Mouse (Mus musculus): ENCODE data around the gene Cdhr5. TPM values are rescaled to one million over a fixed set of nuclear protein-coding genes. Genes with fewer than 3 reads are reported as not detected.

Gene Cdhr5
- polyA plus RNA-seq, 1 experiment from 2014 or later: 0.20 TPM

DNA sequence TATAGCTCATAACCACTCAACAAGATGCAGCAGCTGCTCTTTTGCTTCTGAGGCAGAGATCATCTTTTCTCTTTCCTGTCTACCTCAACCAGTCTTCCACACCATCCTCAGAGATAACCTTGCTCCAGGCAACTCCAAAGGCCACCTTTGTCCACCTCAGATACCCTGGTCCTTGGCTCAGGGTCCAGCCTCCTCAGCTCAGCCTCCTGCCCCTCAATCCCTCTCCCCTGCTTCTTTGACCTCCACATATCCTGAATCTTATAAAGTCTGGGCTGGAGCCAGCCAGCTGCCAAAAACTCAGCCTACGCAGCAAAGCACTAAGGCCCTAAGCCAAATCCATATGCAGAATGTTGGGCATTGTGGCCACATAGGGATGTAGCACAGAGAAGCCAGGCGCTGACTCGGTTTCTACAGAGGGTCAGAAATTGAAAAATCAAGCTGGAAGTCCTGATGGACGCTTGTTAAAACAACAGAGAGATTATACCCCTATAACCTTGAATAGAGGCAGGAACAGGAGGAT is 53.8 kb downstream of the Cdhr5 start:
- ATAC-seq (ENCODE audit: insufficient number of reproducible peaks, low FRiP score, low TSS enrichment, low read depth) (no peak), DNase-seq (ENCODE audit: low spot score) (no peak)
- H3K9ac ChIP-seq (ENCODE audit: low read length): no peak overlapping the region
- no peaks in the 10 kb centered on the region for H3K9me3 ChIP-seq (ENCODE audit: control insufficient read depth, low read length)
- no peak overlapping the region for H3K4me3 ChIP-seq (ENCODE audit: low read depth, low read length)
- H3K27me3 ChIP-seq (ENCODE audit: control insufficient read depth, insufficient read depth, low read length): no peaks in the 10 kb centered on the region
- 88% methylated on average over 4 of the region's 4 CpGs for WGBS
- H3K4me2 ChIP-seq (ENCODE audit: low read depth, severe bottlenecking): no peak overlapping the region
- peaks cover 12% of the 10 kb centered on the region for H3K4me1 ChIP-seq (ENCODE audit: control insufficient read depth, insufficient read depth, low read length)
- peak overlapping the region; percentile 63; the same call in 1 of the 2 replicates for H3K27ac ChIP-seq (replicated peaks; ENCODE audit: low read depth, low read length)
- no peaks in the 10 kb centered on the region; the same call in 1 of the 2 replicates for H3K36me3 ChIP-seq (ENCODE audit: control insufficient read depth, insufficient read depth, low read length)

- H3K27me3 ChIP-seq (ENCODE audit: control insufficient read depth, insufficient read depth, low read length): no peaks in the 10 kb centered on the region
- H3K4me1 ChIP-seq (ENCODE audit: control insufficient read depth, insufficient read depth, low read length): peaks cover 12% of the 10 kb centered on the region
- peak overlapping the region; percentile 9 for H3K9ac ChIP-seq (ENCODE audit: low read length)
- peak overlapping the region; percentile 88 for H3K4me2 ChIP-seq (ENCODE audit: low read depth, severe bottlenecking)
- H3K27ac ChIP-seq (replicated peaks; ENCODE audit: low read depth, low read length): peak overlapping the region; percentile 63
- no peaks in the 10 kb centered on the region for H3K9me3 ChIP-seq (ENCODE audit: control insufficient read depth, low read length)
- H3K4me3 ChIP-seq (ENCODE audit: low read depth, low read length): peak overlapping the region; percentile 48
- ATAC-seq (ENCODE audit: insufficient number of reproducible peaks, low FRiP score, low TSS enrichment, low read depth) (no peak), DNase-seq (ENCODE audit: low spot score) (no peak)
- no peaks in the 10 kb centered on the region; the same call in 1 of the 2 replicates for H3K36me3 ChIP-seq (ENCODE audit: control insufficient read depth, insufficient read depth, low read length)
- WGBS: 12% methylated on average over 8 of the region's 8 CpGs
Observed at GRCm38 (mm10) chr7:141222126-141222467, 54.5 kb downstream of the Cdhr5 start.

DNA sequence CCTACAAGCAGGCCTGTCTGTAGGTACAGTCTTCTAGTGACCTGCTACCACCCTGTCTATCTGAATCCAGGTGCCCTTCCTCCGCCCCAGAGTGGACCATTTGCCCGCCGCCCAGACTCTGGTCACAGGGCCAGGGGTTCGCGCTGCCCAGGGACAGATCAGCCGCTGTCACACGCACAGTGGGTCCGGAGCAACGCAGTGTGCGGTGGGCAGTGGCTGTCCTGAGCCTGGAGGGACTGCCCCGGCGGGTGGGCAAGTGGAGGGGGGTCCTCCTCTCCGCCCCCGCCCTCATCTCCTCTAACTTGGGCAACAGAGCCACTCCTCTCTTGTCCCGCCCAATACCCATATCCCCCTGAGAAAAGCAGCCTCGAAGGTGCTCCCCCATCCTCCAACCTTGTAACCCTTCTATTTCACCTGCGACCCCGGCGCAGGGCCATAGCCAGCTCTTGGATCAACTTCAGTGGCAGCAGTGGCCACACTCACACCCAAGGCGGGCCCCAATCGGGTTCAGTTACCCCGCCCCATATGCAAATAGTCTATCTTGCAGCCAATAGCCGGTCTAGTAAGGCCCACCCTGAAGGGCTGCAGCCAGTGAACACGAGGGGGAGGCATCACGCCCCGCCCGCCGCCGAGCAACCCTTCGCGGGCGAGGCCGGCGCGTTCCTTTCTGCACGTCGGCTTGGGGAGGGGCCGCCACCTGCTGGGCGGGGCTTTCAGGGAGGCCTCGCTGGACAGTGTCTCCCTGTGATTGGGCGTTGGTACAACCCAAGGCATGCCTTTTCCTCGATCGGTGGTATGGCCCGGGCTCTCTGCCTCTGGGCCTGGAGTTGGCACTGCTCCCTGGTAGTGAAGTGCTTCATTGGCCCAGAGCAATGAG is 55.1 kb downstream of the Cdhr5 start:
- H3K9ac ChIP-seq (ENCODE audit: low read length): peak overlapping the region; percentile 56
- no peaks in the 10 kb centered on the region for H3K9me3 ChIP-seq (ENCODE audit: control insufficient read depth, low read length)
- peaks cover 12% of the 10 kb centered on the region for H3K4me1 ChIP-seq (ENCODE audit: control insufficient read depth, insufficient read depth, low read length)
- ATAC-seq (ENCODE audit: insufficient number of reproducible peaks, low FRiP score, low TSS enrichment, low read depth) (peak; percentile 97), DNase-seq (ENCODE audit: low spot score) (peak; percentile 99)
- peak overlapping the region; percentile 63 for H3K27ac ChIP-seq (replicated peaks; ENCODE audit: low read depth, low read length)
- peak overlapping the region; percentile 48 for H3K4me3 ChIP-seq (ENCODE audit: low read depth, low read length)
- peak overlapping the region; percentile 88 for H3K4me2 ChIP-seq (ENCODE audit: low read depth, severe bottlenecking)
- 3% methylated on average over 44 of the region's 44 CpGs for WGBS
- H3K27me3 ChIP-seq (ENCODE audit: control insufficient read depth, insufficient read depth, low read length): no peaks in the 10 kb centered on the region
- no peaks in the 10 kb centered on the region; the same call in 1 of the 2 replicates for H3K36me3 ChIP-seq (ENCODE audit: control insufficient read depth, insufficient read depth, low read length)

DNA sequence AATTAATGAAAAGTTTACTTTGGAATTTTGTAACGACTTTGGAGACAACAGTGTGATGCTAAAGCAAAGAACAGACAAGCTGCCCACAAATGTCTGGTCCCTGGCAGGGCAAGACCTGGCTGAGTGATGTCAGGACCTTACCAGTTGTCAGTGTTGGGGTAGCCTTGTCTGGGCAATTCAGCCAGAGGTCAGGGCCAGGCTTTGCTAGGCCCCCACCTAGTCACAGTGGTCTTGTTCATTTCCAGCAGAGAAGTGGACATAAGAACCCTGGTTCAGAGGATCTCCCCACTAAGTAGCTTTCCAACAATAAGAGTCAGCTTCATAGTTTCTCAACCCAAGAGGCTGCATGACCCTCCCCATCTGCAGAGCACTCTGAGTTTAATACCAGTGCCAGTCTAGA is 56.2 kb downstream of the Cdhr5 start:
- no peaks in the 10 kb centered on the region; the same call in 1 of the 2 replicates for H3K36me3 ChIP-seq (ENCODE audit: control insufficient read depth, insufficient read depth, low read length)
- DNase-seq (ENCODE audit: low spot score) (no peak), ATAC-seq (ENCODE audit: insufficient number of reproducible peaks, low FRiP score, low TSS enrichment, low read depth) (no peak)
- H3K4me1 ChIP-seq (ENCODE audit: control insufficient read depth, insufficient read depth, low read length): peaks cover 12% of the 10 kb centered on the region
- H3K27me3 ChIP-seq (ENCODE audit: control insufficient read depth, insufficient read depth, low read length): no peaks in the 10 kb centered on the region
- no peak overlapping the region; the same call in 1 of the 2 replicates for H3K4me3 ChIP-seq (ENCODE audit: low read depth, low read length)
- H3K9ac ChIP-seq (ENCODE audit: low read length): no peak overlapping the region
- 82% methylated on average over 1 of the region's 1 CpGs for WGBS
- H3K9me3 ChIP-seq (ENCODE audit: control insufficient read depth, low read length): no peaks in the 10 kb centered on the region
- H3K4me2 ChIP-seq (ENCODE audit: low read depth, severe bottlenecking): peak overlapping the region; percentile 88; the same call in 1 of the 2 replicates
- H3K27ac ChIP-seq (replicated peaks; ENCODE audit: low read depth, low read length): no peak overlapping the region

GRCm38 (mm10) chr7:141219558-141220099 is 57.0 kb downstream of the Cdhr5 start:
- no peak overlapping the region for H3K9ac ChIP-seq (ENCODE audit: low read length)
- H3K27ac ChIP-seq (replicated peaks; ENCODE audit: low read depth, low read length): no peak overlapping the region
- no peak overlapping the region for H3K4me3 ChIP-seq (ENCODE audit: low read depth, low read length)
- H3K36me3 ChIP-seq (ENCODE audit: control insufficient read depth, insufficient read depth, low read length): no peaks in the 10 kb centered on the region; the same call in 1 of the 2 replicates
- DNase-seq (ENCODE audit: low spot score) (no peak), ATAC-seq (ENCODE audit: insufficient number of reproducible peaks, low FRiP score, low TSS enrichment, low read depth) (no peak)
- H3K4me2 ChIP-seq (ENCODE audit: low read depth, severe bottlenecking): no peak overlapping the region
- peaks cover 16% of the 10 kb centered on the region for H3K4me1 ChIP-seq (ENCODE audit: control insufficient read depth, insufficient read depth, low read length)
- no peaks in the 10 kb centered on the region for H3K27me3 ChIP-seq (ENCODE audit: control insufficient read depth, insufficient read depth, low read length)
- WGBS: 95% methylated on average over 1 of the region's 1 CpGs
- H3K9me3 ChIP-seq (ENCODE audit: control insufficient read depth, low read length): no peaks in the 10 kb centered on the region

MicroRNA genes within 50 kb of the gene (microRNA counts, 519-probe panel; counts per million panel counts)
- microRNA mmu-miR-210: 3,695 counts per million, percentile 51 among the panel's probes with 10 or more counts

Small RNAs within 50 kb of the gene (microRNA-seq; reads per million reads assigned to microRNA genes)
- 385 reads per million, percentile 65 among the genes with 10 or more reads in this experiment for gene Mir210

Other genes starting within 250 kb of the Cdhr5 start
- not detected in 2 replicates for gene Gm17387, start 247.7 kb downstream of the Cdhr5 start, polyA plus RNA-seq (2014; fragmentation: Nextera tagmentation; extraction: Ambion mirVana)
- gene B4galnt4, start 215.7 kb downstream of the Cdhr5 start, polyA plus RNA-seq (2014; fragmentation: Nextera tagmentation; extraction: Ambion mirVana): 19.1 and 20.0 TPM in 2 replicates
- 3.3 and 3.9 TPM in 2 replicates for gene Pkp3, start 198.6 kb downstream of the Cdhr5 start, polyA plus RNA-seq (2014; fragmentation: Nextera tagmentation; extraction: Ambion mirVana)
- gene Sigirr, start 176.2 kb downstream of the Cdhr5 start, polyA plus RNA-seq (2014; fragmentation: Nextera tagmentation; extraction: Ambion mirVana): 1.9 and 2.8 TPM in 2 replicates
- gene Ano9, start 159.0 kb downstream of the Cdhr5 start, polyA plus RNA-seq (2014; fragmentation: Nextera tagmentation; extraction: Ambion mirVana): 0.76 and 0.85 TPM in 2 replicates
- 70.0 and 70.6 TPM in 2 replicates for gene Ptdss2, start 154.4 kb downstream of the Cdhr5 start, polyA plus RNA-seq (2014; fragmentation: Nextera tagmentation; extraction: Ambion mirVana)
- 82.9 and 88.3 TPM in 2 replicates for gene Rnh1, start 103.9 kb downstream of the Cdhr5 start, polyA plus RNA-seq (2014; fragmentation: Nextera tagmentation; extraction: Ambion mirVana)
- 98.7 and 99.1 TPM in 2 replicates for gene Hras, start 82.8 kb downstream of the Cdhr5 start, polyA plus RNA-seq (2014; fragmentation: Nextera tagmentation; extraction: Ambion mirVana)
- gene Lrrc56, start 82.6 kb downstream of the Cdhr5 start, polyA plus RNA-seq (2014; fragmentation: Nextera tagmentation; extraction: Ambion mirVana): 11.7 and 12.5 TPM in 2 replicates
- gene Lmntd2, start 62.7 kb downstream of the Cdhr5 start, polyA plus RNA-seq (2014; fragmentation: Nextera tagmentation; extraction: Ambion mirVana): 3.8 and 5.1 TPM in 2 replicates
- gene Rassf7, start 60.9 kb downstream of the Cdhr5 start, polyA plus RNA-seq (2014; fragmentation: Nextera tagmentation; extraction: Ambion mirVana): 32.5 and 38.8 TPM in 2 replicates
- gene Phrf1, start 48.0 kb downstream of the Cdhr5 start, polyA plus RNA-seq (2014; fragmentation: Nextera tagmentation; extraction: Ambion mirVana): 83.4 and 93.5 TPM in 2 replicates
- 0.59 and 0.79 TPM in 2 replicates for gene Irf7, start 10.3 kb downstream of the Cdhr5 start, polyA plus RNA-seq (2014; fragmentation: Nextera tagmentation; extraction: Ambion mirVana)
- gene Sct, start 2.3 kb upstream of the Cdhr5 start, polyA plus RNA-seq (2014; fragmentation: Nextera tagmentation; extraction: Ambion mirVana): 10.2 TPM in 2 replicates
- 0.45 and 0.47 TPM in 2 replicates for gene Drd4, start 15.2 kb upstream of the Cdhr5 start, polyA plus RNA-seq (2014; fragmentation: Nextera tagmentation; extraction: Ambion mirVana)
- 59.3 and 64.6 TPM in 2 replicates for gene Deaf1, start 50.9 kb upstream of the Cdhr5 start, polyA plus RNA-seq (2014; fragmentation: Nextera tagmentation; extraction: Ambion mirVana)
- gene Tmem80, start 51.0 kb upstream of the Cdhr5 start, polyA plus RNA-seq (2014; fragmentation: Nextera tagmentation; extraction: Ambion mirVana): 29.5 and 30.2 TPM in 2 replicates
- 2.6 and 2.8 TPM in 2 replicates for gene Eps8l2, start 62.1 kb upstream of the Cdhr5 start, polyA plus RNA-seq (2014; fragmentation: Nextera tagmentation; extraction: Ambion mirVana)
- gene Taldo1, start 115.4 kb upstream of the Cdhr5 start, polyA plus RNA-seq (2014; fragmentation: Nextera tagmentation; extraction: Ambion mirVana): 306 and 317 TPM in 2 replicates
- gene Gatd1, start 137.3 kb upstream of the Cdhr5 start, polyA plus RNA-seq (2014; fragmentation: Nextera tagmentation; extraction: Ambion mirVana): 52.2 TPM in 2 replicates
- gene Cend1, start 152.7 kb upstream of the Cdhr5 start, polyA plus RNA-seq (2014; fragmentation: Nextera tagmentation; extraction: Ambion mirVana): 2.7 and 3.2 TPM in 2 replicates
- gene Slc25a22, start 161.1 kb upstream of the Cdhr5 start, polyA plus RNA-seq (2014; fragmentation: Nextera tagmentation; extraction: Ambion mirVana): 34.8 and 37.1 TPM in 2 replicates
- gene Pidd1, start 167.2 kb upstream of the Cdhr5 start, polyA plus RNA-seq (2014; fragmentation: Nextera tagmentation; extraction: Ambion mirVana): 15.7 and 18.3 TPM in 2 replicates
- 1,271 and 1,319 TPM in 2 replicates for gene Rplp2, start 170.6 kb upstream of the Cdhr5 start, polyA plus RNA-seq (2014; fragmentation: Nextera tagmentation; extraction: Ambion mirVana)
- 11.3 and 12.5 TPM in 2 replicates for gene Pnpla2, start 178.4 kb upstream of the Cdhr5 start, polyA plus RNA-seq (2014; fragmentation: Nextera tagmentation; extraction: Ambion mirVana)
- gene Cracr2b, start 184.3 kb upstream of the Cdhr5 start, polyA plus RNA-seq (2014; fragmentation: Nextera tagmentation; extraction: Ambion mirVana): 5.3 and 6.8 TPM in 2 replicates
- gene Cd151, start 190.6 kb upstream of the Cdhr5 start, polyA plus RNA-seq (2014; fragmentation: Nextera tagmentation; extraction: Ambion mirVana): 27.2 and 35.7 TPM in 2 replicates
- 70.9 and 73.3 TPM in 2 replicates for gene Polr2l, start 198.3 kb upstream of the Cdhr5 start, polyA plus RNA-seq (2014; fragmentation: Nextera tagmentation; extraction: Ambion mirVana)
- gene Tspan4, start 198.5 kb upstream of the Cdhr5 start, polyA plus RNA-seq (2014; fragmentation: Nextera tagmentation; extraction: Ambion mirVana): 21.2 and 22.3 TPM in 2 replicates

Data from limb, embryonic 11.5 days (tissue).